Mouse (Mus musculus) kidney, adult 2 months (tissue): ENCODE data around the gene Bcs1l. TPM values are rescaled to one million over a fixed set of nuclear protein-coding genes. Genes with fewer than 3 reads are reported as not detected.

Experiments used
- DNase-seq: peaks from one replicate; pipeline ENCODE4 v3.0.0; 2021
- H3K27ac ChIP-seq: fragments of 200-500 bp; 2 replicates; pipeline ENCODE4 v1.5.1; 2012; ENCODE audit warnings: low read depth, low read length, control low read depth, inconsistent platforms; ENCODE audit not compliant: insufficient read depth
- H3K27me3 ChIP-seq: fragments of 200-500 bp; replicated peaks from 2 replicates; pipeline ENCODE4 v1.6.1; 2012; ENCODE audit warnings: mild to moderate bottlenecking, moderate library complexity, low read length, inconsistent platforms; ENCODE audit not compliant: control insufficient read depth, insufficient read depth
- H3K36me3 ChIP-seq: fragments of 200-500 bp; 2 replicates; pipeline ENCODE4 v1.6.1; 2012; ENCODE audit warnings: mild to moderate bottlenecking, moderate library complexity, low read length, inconsistent platforms; ENCODE audit not compliant: control insufficient read depth, insufficient read depth
- H3K4me1 ChIP-seq: fragments of 200-500 bp; 2 replicates; pipeline ENCODE4 v1.6.1; 2011; ENCODE audit warnings: low read length; ENCODE audit not compliant: control insufficient read depth, insufficient read depth
- H3K4me3 ChIP-seq: fragments of 200-500 bp; 2 replicates; pipeline ENCODE4 v1.5.1; 2011; ENCODE audit warnings: mild to moderate bottlenecking, low read depth, low read length, control low read depth; ENCODE audit not compliant: insufficient read depth
- CTCF ChIP-seq: fragments of 200-500 bp; conservative IDR thresholded peaks from 2 replicates; pipeline ENCODE4 v1.5.1; 2011; ENCODE audit warnings: low read depth, mild to moderate bottlenecking, control low read depth, low read length, moderate library complexity, mixed read lengths; ENCODE audit not compliant: insufficient read depth, insufficient read length
- POLR2A ChIP-seq: fragments of 200-500 bp; IDR thresholded peaks from one replicate; pipeline ENCODE4 v1.6.1; 2011; ENCODE audit warnings: low read depth, low read length, control low read depth
- WGBS: fragments of 180-500 bp; shearing (Covaris S2); methylation state at CpG from one replicate; pipeline ENCODE4 v1.1.7; 2018; 5-methylcytosine and 5-hydroxymethylcytosine counted together
- polyA plus RNA-seq: library from polyadenylated mRNA; depleted of rRNA; stranded (reverse); fragments of >200 nt; gene quantifications from 2 replicates; pipeline ENCODE4 v1.2.3, GENCODE M21; 2012; rRNA removed

Gene Bcs1l
- 29.3 and 32.8 TPM in 2 replicates for polyA plus RNA-seq

DNA sequence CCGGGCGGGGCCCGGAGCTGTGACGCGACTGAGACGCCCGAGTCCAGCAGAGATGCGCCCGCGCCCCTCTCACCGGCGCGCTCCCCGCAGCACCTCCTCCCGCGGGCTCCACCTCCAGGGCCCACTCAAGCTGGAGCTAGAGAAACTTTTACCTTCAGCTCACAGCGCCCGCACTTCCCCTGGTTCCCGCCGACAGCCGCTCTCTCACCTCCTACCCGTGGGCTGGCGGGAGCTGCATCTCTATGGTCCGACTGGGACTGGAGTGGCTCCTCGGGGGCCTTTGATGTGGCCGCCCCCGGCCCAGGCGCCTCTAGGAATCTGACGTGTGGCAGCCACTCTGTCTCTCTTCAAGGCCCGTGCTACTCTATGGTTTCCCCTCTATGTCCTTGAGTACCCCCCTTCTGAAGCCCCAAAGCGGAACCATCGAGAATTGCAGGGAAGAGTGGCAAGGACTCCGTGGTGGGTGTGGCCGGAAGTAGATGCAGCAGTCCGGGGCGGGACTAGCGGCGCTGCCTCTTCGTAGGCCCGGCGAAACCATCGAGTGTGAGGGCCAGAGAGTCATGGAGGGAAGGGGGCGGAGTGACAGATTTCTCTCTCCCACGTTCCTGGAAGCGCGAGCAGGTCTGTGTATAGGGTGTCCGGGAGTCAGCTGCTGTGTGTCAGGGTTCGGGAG, at the start of gene Bcs1l, which contains the start of gene Zfp142:
Bcs1l (plus strand) TSS at position 517 of the 673 bp plus-strand sequence.
Zfp142 (minus strand) TSS at position 474 of the 673 bp plus-strand sequence.
- no peaks in the 10 kb centered on the region for H3K27me3 ChIP-seq
- 1% methylated on average over 48 of the region's 48 CpGs for WGBS
- H3K36me3 ChIP-seq = no peaks in the 10 kb centered on the region
- peak within 1 kb of the TSS; percentile 91 for H3K4me3 ChIP-seq
- peaks cover 6% of the 10 kb centered on the region; the same call in 1 of the 2 replicates for H3K4me1 ChIP-seq
- peak; percentile 99 for DNase-seq
- H3K27ac ChIP-seq = peak within 1 kb of the TSS; percentile 42
- no peak for TF ChIP-seq POLR2A

DNA sequence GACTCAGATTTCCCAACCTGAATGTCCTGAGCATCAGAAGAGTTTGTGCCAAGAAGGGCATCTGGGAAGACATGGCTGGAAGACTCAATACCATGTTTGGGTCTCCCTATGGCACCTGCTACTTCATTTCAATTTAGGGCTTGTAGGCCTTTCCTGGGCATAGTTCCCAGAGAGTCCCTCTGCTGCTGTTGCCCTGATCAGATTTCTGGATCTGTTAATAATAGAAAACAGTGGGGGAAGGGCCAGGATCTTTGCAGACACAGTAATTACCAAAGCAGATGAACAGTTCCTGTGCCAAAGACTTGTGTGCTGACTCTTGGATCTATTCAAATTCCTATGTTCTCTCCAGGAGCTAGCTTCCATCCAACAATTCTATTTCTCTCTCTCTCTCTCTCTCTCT, 49.4 kb upstream of the Bcs1l start:
- H3K4me1 ChIP-seq = no peaks in the 10 kb centered on the region
- no peaks in the 10 kb centered on the region for H3K27me3 ChIP-seq
- H3K27ac ChIP-seq = no peak overlapping the region
- TF ChIP-seq POLR2A = no peak
- TF ChIP-seq CTCF = no peak
- H3K4me3 ChIP-seq = no peak overlapping the region
- no peaks in the 10 kb centered on the region for H3K36me3 ChIP-seq
- DNase-seq = no peak

DNA sequence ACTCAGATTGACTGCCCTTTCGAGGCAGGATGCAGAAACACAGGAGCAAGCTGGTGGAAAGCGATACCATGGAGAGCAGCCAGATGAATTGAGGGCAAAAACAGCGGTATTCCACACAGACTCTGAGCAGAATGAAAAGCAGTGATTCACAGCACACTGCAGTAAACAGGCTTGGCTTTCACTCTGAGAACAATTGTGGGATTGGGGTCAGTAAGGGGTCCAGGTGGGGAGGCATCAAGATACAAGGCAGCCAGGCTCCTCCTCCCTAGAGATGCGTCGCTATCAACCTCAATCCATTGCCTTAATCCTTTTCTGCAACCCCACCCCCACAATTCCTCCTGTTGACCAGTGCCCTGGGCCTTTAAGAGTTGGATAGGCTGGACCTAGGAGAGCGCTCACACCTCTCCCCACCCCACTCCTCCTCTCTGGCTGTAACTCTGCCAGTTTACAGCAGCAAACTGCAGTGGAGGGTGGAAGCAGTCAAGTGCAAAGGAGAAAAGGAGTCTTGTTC, 45.6 kb upstream of the Bcs1l start, which contains the start of gene Plcd4:
Plcd4 (plus strand) TSS at position 438 of the 511 bp plus-strand sequence.
- no peaks in the 10 kb centered on the region for H3K36me3 ChIP-seq
- peak; percentile 56 for DNase-seq
- H3K4me1 ChIP-seq = no peaks in the 10 kb centered on the region
- H3K27ac ChIP-seq = no peak within 1 kb of the TSS
- peak within 1 kb of the TSS; percentile 25 for H3K4me3 ChIP-seq
- no peaks in the 10 kb centered on the region for H3K27me3 ChIP-seq
- WGBS = 7% methylated on average over 6 of the region's 6 CpGs
- TF ChIP-seq POLR2A (no peak), CTCF (no peak)

DNA sequence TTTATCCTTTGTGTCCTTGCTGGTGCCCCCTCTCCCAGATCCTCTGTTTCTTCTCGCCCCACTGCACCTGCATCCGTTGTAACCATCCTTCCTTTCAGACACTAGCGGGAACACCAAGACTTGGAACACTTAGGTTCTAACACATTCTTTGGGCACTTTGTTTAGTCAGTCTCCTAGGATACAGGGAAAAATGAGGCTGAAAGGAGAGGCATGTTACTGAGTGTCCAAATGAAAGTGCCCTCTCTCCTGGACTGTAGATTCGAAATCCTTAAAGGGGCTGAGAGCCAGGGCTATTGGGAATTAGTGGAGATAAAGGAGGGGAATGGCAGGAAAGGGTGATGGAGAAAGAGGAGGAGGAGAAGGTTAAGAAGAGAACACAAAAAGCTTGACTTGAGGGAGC, 43.9 kb upstream of the Bcs1l start, which contains the start of gene Usp37:
Usp37 (minus strand) TSS at position 101 of the 400 bp plus-strand sequence.
- no peak within 1 kb of the TSS for H3K27ac ChIP-seq
- TF ChIP-seq CTCF (no peak), POLR2A (no peak)
- no peaks in the 10 kb centered on the region for H3K4me1 ChIP-seq
- no peaks in the 10 kb centered on the region for H3K27me3 ChIP-seq
- DNase-seq = no peak
- H3K36me3 ChIP-seq = no peaks in the 10 kb centered on the region
- no peak within 1 kb of the TSS for H3K4me3 ChIP-seq
- 74% methylated on average over 4 of the region's 4 CpGs for WGBS

DNA sequence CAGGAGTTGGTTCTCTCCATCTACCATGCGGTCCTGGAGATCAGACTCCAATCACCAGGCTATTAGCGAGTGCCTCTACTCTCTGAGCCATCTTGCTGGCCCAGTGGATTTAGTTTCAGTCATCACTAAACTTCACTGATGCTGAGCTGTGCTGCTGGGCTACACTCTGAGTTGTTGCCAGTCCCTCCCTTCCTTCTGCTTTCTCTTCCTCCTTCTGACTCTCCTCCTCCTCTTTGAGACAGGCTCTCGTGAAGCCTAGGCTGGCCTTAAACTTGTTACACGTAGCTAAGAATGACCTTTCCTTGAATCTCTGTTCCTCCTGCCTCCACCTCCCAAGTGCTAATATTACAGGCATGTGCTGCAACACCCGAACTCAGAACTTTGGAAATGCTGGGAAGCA, 29.0 kb upstream of the Bcs1l start:
- Histone ChIP-seq H3K4me3 (no peak overlapping the region), H3K36me3 (no peaks in the 10 kb centered on the region), H3K4me1 (no peaks in the 10 kb centered on the region), H3K27ac (no peak overlapping the region), H3K27me3 (no peaks in the 10 kb centered on the region)
- no peak for DNase-seq
- WGBS = 83% methylated on average over 5 of the region's 5 CpGs
- no peak for TF ChIP-seq POLR2A
- no peak for TF ChIP-seq CTCF

DNA sequence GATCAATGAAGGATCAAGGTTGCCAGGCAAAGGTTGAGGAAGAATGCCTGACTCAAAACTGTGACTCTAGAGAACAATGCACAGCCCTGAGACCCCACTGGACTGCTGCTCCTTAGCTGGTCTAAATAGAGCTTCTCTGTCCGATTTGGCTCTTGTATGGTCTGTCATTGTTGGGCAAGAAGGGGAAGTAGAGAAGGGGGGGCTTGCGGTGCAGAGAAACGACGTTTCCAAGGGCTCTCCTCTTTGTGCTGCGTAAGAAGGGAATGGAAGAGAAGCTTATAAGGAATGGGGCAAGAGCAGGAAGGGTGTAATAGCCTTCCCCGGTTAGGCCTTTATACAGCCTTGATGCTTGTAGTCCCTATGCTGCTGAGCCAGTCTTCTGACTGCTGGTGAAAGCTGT, 22.3 kb upstream of the Bcs1l start:
- H3K36me3 ChIP-seq = peaks cover 5% of the 10 kb centered on the region; the same call in 1 of the 2 replicates
- TF ChIP-seq POLR2A (no peak), CTCF (no peak)

DNA sequence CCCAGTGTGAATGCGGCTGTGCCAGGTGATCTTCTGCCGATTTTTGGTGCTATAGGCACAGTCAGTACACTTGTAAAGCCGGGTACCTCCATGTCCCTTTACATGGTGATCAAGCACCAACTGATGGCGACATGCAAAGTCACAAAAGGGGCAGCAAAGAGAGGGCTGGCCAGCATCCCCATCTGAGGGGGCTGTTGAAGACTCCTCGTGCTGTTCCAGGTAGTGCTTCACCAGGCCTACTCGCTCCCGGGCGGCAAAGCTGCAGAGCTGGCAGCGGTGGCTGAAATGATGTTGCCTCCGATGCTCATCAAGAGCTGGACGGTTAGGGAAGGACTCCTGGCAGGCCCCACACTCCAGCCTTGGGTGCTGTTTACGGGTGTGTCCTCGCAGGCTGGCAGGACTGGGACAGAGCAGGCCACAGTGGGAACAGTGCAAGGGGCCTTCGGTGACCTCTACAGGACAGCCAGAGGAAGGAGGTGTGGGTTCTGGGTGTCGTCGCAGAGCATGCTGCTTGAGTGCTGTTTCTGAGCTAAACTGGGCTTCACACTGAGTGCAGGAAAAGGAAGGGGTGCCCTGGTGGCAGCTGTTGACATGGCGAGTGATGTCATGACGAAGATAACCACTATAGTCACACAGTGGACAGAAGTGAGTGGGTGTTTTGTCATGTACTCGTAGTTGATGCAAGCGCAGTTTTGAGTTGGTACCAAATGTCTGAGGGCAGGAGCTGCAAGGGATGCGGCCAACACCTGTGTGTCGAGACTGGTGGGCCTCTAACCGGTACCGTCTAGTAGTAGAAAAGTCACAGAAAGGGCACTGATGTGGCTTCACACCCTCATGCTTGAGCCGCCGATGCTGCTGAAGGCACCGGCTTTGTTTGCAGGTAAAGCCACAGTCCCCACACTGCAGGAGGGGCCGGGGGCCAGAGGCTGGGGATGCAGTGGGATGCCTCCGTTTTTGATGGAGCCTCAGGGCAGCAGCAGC, 18.1 kb upstream of the Bcs1l start:
- TF ChIP-seq POLR2A (no peak), CTCF (no peak)
- Histone ChIP-seq H3K27ac (no peak overlapping the region), H3K36me3 (peaks cover 5% of the 10 kb centered on the region), H3K27me3 (no peaks in the 10 kb centered on the region), H3K4me1 (no peaks in the 10 kb centered on the region), H3K4me3 (no peak overlapping the region)
- WGBS = 91% methylated on average over 29 of the region's 29 CpGs
- no peak for DNase-seq

More for the DNA sequence above, 22.3 kb upstream of the Bcs1l start:
- Histone ChIP-seq H3K4me1 (no peaks in the 10 kb centered on the region), H3K27ac (no peak overlapping the region), H3K27me3 (no peaks in the 10 kb centered on the region), H3K4me3 (no peak overlapping the region)
- WGBS = 89% methylated on average over 6 of the region's 6 CpGs
- no peak for DNase-seq
